Mouse (Mus musculus): ENCODE results near the gene Dip2c. TPM values are rescaled to one million over a fixed set of nuclear protein-coding genes. Genes with fewer than 3 reads are reported as not detected.
A peak's percentile ranks its signal among the peaks of the same experiment; 100 is the strongest.

Dip2c gene
- total RNA-seq, 2 experiments from 2014 or later: 19.5 to 21.3 TPM

- DNase-seq: no peak
Measured at GRCm38 (mm10) chr13:9424434-9424833, 148.1 kb downstream of the Dip2c start.

GRCm38 (mm10) chr13:9426267-9426666 is 149.9 kb downstream of the Dip2c start:
- DNase-seq: no peak

DNA sequence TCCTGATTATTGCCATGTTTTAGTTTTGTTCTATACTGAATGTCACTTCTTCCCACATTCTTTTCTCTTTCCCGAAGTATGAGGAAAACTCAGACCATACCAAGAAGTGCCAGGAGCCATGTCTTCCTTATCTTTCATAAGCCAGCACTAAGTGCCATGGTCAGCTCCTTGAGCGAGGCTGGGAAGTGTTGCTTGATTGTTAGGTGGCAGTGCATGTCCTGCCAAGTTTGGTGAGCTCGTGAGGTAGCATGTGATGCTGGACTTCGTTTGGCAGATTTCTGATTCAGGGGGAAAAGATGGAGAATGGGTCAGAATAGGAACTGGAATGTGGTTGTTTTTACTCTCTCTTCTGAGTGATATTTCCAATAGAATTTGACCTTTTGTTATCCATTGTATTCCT is 150.5 kb downstream of the Dip2c start:
- DNase-seq: no peak

DNA sequence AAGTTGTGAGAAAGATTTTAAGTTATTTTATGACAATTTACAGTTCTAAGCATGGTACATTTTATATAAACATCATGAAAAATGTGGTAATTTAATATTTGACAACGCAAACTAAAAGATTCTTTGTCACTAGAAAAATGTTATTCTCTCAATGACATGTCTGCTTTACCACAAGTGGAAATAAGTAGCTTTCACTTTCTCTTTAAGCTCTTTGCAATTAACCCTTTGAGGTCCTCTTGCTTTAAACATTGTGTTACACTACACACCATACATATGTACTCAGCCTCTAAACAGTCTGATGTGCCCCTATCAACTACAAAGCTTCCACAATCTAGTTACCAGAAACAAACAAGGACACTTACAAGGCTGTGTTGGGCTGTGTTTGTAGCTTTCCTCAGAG is 153.6 kb downstream of the Dip2c start:
- no peak for DNase-seq

GRCm38 (mm10) chr13:9430724-9431123 is 154.4 kb downstream of the Dip2c start:
- no peak for DNase-seq

DNA sequence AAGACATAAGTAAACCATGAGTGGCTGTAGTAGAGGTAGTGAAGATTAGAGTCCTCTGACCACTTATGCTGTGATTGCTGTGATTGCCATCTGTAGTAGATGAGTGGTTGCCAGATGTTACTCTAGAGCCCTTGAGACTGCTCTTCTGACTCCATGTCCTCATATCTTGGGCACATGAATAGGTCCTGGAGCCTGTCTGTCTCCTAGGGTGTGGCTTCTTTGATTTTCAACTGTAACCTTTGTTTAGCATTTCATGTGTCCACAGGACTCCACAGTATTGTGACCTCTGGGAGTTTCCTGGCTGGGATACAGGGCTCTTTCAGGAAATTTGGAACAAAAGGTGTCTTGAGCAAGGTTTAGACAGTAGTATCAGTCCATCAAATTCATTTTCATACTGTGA is 155.1 kb downstream of the Dip2c start:
- no peak for DNase-seq

DNA sequence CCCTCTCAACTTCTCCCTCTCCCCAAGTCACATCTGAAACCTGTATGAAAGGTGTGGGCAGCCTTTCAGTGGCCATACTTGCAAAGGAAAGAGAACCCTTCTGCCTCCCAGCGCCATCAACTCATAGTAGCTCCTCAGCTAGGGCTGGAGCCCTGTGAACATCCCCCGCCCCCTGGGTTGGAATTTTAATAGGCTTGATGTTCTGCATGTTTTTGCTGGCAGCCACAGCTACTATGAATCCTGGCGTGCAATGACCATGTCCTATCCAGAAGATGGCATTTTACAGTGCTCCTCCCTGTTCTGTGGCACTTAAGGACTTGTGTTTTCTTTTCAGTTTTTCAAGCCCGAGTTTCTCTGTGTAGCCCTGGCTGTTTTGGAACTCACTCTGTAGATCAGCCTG is 166.7 kb downstream of the Dip2c start:
- no peak for DNase-seq

DNA sequence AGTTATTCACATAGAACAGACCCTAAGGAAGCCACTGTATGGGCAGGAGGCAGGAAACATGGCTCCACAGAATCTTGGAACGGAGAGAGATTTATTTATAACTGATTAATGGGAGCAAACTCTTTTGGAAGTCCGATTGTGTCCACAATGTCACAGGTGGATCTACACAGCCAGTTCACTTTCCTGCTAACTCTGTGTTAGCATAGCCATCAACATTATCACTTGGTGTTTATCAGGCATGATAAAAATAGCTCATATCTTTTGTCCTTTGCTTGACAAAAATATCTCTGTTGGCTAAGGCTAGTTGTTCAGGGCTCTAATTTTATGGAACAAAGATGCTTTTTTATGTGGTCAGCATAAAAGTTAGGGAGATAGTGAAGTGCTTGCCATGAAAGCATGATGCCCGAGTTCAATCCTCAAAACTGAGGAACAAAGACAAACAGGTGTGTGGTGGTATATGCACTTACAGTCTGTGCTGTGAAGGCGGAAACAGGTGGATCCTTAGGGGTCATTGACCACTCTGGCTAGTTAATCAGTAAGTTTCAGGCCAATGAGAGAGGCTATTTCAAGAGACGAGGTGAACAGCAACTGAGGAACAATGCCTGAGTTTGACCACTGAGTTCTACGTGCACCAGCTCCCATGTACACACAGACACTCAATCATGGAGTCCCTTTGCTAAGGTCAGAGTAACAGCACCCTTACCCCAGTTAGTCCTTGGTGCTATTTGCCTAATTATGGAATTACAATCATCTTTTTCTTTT is 169.4 kb downstream of the Dip2c start:
- no peak for DNase-seq

GRCm38 (mm10) chr13:9446448-9447115 is 170.3 kb downstream of the Dip2c start:
- no peak for DNase-seq

DNA sequence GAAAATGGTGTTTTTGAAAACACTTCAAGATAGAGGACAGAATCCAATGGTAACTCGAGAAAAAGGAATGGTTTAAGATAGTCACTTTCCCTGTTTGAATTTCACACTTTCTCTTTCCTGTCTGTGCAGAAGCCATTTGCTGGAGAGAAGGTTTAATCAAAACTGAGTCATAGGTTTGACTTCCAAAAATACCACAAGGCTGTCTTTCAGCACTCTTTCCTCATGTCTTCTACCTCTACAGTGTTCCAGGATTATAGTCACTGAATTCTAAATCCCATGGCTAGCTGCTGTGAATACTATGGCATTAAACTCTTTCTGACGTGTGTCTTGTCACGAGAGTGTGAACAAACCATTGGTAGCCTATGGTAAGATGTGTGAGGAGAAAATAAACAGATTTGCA is 173.9 kb downstream of the Dip2c start:
- no peak for DNase-seq

GRCm38 (mm10) chr13:9451952-9452351 is 175.6 kb downstream of the Dip2c start:
- DNase-seq: no peak

DNA sequence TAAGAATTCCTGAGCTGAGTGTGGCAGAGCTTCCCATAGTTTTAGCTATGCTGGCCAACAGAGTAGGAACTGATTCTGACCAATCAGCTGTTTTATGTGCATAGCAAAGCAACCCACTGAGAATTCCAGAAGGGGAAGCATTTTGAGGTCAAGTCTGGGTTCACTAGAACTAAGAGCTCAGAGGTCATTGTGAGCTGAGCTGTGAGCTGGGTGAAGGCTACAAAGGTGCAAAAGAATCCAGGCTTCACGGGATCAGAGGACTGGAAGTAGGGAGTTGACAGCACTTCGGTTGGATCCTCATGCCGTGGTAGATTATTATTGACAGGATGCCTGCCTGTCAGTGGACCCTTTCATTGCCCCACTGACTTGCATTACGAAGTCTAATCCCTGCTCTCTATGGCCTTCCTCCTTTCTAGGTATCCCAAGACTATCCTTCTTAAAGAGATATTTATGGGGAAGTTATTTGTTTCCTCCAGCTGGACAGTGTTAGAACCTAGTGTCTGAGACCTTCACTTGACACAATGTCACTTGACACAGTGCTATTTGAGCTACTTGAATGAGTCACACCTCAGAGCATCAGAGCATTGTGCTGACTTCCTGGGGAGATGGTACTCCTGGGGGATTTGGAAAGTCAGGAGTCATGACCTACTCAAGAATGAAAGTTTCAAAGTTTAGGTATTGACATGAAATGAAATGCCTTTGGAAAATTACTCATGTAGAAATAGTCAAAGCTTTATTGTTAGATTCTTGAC is 178.3 kb downstream of the Dip2c start:
- DNase-seq: no peak

GRCm38 (mm10) chr13:9455979-9456378 is 179.7 kb downstream of the Dip2c start:
- DNase-seq: no peak

DNA sequence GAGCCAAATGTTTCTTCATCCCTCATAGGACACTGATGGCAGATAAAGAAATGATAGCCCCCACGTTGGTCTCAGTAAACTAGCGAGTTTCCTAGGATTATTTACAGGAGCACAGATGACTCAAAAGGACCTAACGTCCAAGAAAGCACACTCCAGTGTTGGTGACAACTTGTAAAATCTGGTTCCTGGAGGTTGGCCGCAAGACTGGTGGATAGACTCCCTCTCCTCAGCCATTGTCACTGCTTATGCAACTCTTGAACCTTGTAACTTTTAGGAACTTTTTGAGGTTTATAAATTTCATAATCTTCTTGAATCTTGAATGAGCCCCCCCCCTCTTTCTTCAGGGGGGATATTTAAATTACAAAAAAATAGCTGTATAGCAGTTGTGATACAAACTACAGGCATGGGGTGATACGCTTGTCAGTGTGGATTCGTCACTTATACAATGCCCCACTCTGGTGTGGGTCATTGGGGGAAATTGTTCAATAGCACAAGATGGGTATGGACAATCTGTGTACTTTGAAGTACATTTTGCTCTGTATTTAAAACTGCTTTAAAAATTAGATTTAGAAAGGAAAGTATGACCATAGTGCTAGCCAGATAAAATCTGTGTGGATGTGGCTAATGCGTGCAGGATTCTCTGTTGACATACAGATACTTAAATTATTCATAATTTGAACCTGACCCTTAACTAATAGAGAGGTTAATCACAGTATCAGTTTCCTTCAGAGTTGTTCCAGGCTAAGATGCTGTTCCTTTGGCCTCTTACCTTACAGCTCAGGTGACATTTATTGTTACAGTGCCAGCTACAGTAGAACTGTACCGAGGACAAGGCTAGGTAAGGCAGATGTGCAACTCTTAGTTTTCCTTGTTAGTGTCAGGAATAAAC is 181.3 kb downstream of the Dip2c start:
- no peak for DNase-seq

GRCm38 (mm10) chr13:9464457-9464856 is 188.1 kb downstream of the Dip2c start:
- no peak for DNase-seq

DNA sequence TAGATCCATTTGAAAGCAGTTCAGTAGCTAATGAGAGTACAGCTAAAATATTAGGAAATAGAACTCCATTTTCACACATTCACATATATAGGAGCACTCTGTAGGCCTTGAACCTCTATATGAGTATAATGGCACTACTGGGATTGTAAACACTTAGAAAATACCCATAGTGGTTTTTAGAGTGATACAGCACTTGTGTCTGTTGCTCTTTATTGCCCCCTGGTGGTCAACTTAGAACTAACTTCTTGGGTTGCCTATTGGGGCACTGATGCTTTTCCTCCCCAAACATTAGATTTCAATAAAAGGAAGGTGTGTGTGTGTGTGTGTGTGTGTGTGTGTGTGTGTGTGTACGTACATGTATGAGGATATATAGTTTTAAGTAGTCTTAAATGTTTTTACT is 190.9 kb downstream of the Dip2c start:
- peak; percentile 81 for DNase-seq

- no peak for DNase-seq
Measured at GRCm38 (mm10) chr13:9473383-9473782, 197.1 kb downstream of the Dip2c start.

DNA sequence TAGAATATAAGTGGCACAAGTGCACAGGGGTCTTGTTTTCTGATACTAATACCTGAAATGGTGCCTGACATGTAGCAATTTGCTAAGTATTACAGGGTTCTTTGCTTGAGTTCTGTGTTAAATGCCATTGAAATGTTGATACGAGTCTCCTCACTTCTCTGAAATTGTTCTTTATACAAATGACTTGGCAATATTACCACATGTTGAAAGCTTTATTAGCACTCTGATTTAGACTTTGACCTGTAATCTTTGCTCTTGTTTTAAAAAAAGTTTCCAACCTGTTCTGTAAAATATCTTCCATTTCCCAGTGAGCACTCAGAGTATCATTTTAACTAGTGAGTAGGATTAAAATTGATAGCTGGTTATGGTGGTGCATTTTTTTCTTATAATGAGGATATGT is 205.4 kb downstream of the Dip2c start:
- no peak for DNase-seq

GRCm38 (mm10) chr13:9489696-9490095 is 213.4 kb downstream of the Dip2c start:
- DNase-seq: no peak

DNA sequence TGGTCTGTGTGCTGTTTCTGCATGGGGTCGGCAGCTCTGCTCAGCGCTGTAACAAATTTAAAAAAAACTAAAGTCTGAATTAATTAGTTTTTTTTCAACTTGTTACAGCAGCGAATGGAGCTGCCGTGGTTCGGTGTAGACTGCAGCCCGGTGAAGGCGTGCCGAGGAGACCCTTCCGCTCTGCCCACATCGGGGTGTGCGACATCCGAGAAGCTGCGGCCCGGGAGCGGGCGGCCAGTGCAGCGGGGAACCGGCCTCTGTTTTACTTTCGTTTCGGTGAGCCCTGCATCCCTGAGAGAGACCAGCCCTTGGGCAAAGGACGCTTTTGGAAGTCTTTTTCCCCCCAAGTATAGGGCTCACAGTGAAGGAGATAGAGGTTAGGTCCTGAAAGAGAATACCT is 218.4 kb downstream of the Dip2c start:
- DNase-seq: peak; percentile 37

DNA sequence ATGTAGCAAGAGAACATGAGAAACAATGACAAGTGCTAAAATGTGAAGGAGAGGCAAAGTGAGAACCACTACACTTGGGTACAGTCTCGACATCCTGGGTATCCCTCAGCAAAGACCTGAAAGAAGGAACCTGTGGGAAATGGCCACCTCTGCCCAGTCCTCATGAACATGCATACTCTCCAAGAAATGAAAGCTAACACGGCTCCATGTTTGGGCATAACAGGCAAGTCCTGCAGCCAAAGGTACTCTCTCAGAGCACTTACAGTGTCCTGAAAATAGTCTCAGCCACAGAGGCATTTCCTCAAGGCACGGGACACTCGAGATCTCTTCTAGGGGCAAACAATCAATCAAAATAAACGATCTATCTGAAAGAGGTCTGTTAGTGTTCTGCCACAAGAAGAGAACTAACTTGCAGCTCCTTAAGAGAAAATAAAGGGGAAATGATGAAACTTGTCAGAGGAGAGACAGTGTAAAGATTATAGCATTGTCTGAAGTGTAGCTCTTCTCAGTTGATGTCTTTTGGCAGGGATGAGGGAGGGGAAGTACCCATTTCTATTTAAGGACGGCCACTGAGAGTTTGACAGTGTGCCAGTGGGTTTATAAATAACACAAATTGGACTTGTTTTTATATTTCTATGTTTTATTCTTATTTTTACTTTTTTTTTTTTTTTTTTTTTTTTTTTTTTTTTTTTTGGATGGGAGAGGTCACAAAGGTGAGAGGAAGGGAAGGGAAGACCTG is 228.0 kb downstream of the Dip2c start:
- peak; percentile 12 for DNase-seq

DNA sequence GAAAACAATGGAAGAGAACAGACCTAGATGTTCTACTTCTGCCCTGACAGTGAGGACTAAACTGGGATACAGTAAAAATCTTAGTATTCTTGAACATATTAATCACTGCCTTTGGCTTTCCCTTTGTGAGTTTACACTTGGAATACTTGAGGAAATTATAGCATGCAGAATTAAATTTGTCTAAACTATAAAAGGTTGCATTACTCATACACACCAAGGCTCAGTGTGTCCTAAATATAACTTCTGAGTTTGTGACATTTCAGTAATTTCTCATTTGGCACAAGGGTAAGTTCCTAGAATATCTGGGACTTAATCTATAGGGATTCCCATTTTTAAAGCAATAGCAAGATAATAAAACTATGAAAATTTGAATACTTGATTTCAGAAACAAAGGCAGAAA is 262.2 kb downstream of the Dip2c start:
- no peak for DNase-seq
